Mouse (Mus musculus): Measurements from ENCODE around the gene Tekt4. TPM values are rescaled to one million over a fixed set of nuclear protein-coding genes. Genes with fewer than 3 reads are reported as not detected.

Tekt4 gene
- polyA plus RNA-seq, 1 experiment from 2014 or later: not detected

GRCm38 (mm10) chr17:25466257-25466656, 11.8 kb downstream of the Tekt4 start:
- Histone ChIP-seq H3K27ac (replicated peaks) (no peak overlapping the region), H3K4me1 (peaks cover 26% of the 10 kb centered on the region), H3K36me3 (replicated peaks) (no peaks in the 10 kb centered on the region), H3K4me3 (no peak overlapping the region), H3K9me3 (no peaks in the 10 kb centered on the region), H3K27me3 (replicated peaks; ENCODE audit: low read depth, poor library complexity, severe bottlenecking) (peaks cover 17% of the 10 kb centered on the region)
- no peak for DNase-seq (ENCODE audit: low spot score)
- WGBS: 84% methylated on average over 2 of the region's 2 CpGs

- H3K27me3 ChIP-seq (replicated peaks; ENCODE audit: low read depth, poor library complexity, severe bottlenecking): peaks cover 32% of the 10 kb centered on the region
- no peak overlapping the region for H3K27ac ChIP-seq (replicated peaks)
- 73% methylated on average over 6 of the region's 6 CpGs for WGBS
- no peaks in the 10 kb centered on the region for H3K36me3 ChIP-seq (replicated peaks)
- H3K9me3 ChIP-seq: no peaks in the 10 kb centered on the region
- H3K4me3 ChIP-seq: no peak overlapping the region
- peaks cover 24% of the 10 kb centered on the region for H3K4me1 ChIP-seq
- no peak for DNase-seq (ENCODE audit: low spot score)
Measured at GRCm38 (mm10) chr17:25467781-25468180, 13.4 kb downstream of the Tekt4 start.

- WGBS: 75% methylated on average over 6 of the region's 6 CpGs
- DNase-seq (ENCODE audit: low spot score): no peak
- no peaks in the 10 kb centered on the region for H3K9me3 ChIP-seq
- H3K36me3 ChIP-seq (replicated peaks): no peaks in the 10 kb centered on the region
- H3K4me3 ChIP-seq: no peak overlapping the region
- H3K27me3 ChIP-seq (replicated peaks; ENCODE audit: low read depth, poor library complexity, severe bottlenecking): peaks cover 37% of the 10 kb centered on the region
- peaks cover 19% of the 10 kb centered on the region for H3K4me1 ChIP-seq
- H3K27ac ChIP-seq (replicated peaks): no peak overlapping the region
Measured at GRCm38 (mm10) chr17:25468301-25468700, 13.9 kb downstream of the Tekt4 start.

- Histone ChIP-seq H3K27ac (replicated peaks) (no peak overlapping the region), H3K9me3 (no peaks in the 10 kb centered on the region), H3K27me3 (replicated peaks; ENCODE audit: low read depth, poor library complexity, severe bottlenecking) (peaks cover 52% of the 10 kb centered on the region), H3K4me1 (peaks cover 22% of the 10 kb centered on the region), H3K4me3 (no peak overlapping the region), H3K36me3 (replicated peaks) (no peaks in the 10 kb centered on the region)
- WGBS: 39% methylated on average over 8 of the region's 8 CpGs
- peak; percentile 75 for DNase-seq (ENCODE audit: low spot score)
Measured at GRCm38 (mm10) chr17:25469798-25470197, 15.4 kb downstream of the Tekt4 start.

GRCm38 (mm10) chr17:25471418-25471817, 17.0 kb downstream of the Tekt4 start:
- Histone ChIP-seq H3K4me3 (no peak overlapping the region), H3K27ac (replicated peaks) (no peak overlapping the region), H3K36me3 (replicated peaks) (no peaks in the 10 kb centered on the region), H3K4me1 (peaks cover 34% of the 10 kb centered on the region), H3K27me3 (replicated peaks; ENCODE audit: low read depth, poor library complexity, severe bottlenecking) (peaks cover 64% of the 10 kb centered on the region), H3K9me3 (no peaks in the 10 kb centered on the region)
- 61% methylated on average over 8 of the region's 8 CpGs for WGBS
- DNase-seq (ENCODE audit: low spot score): peak; percentile 17

- no peaks in the 10 kb centered on the region for H3K9me3 ChIP-seq
- peaks cover 34% of the 10 kb centered on the region for H3K4me1 ChIP-seq
- DNase-seq (ENCODE audit: low spot score): no peak
- WGBS: 57% methylated on average over 14 of the region's 14 CpGs
- H3K4me3 ChIP-seq: no peak overlapping the region
- no peaks in the 10 kb centered on the region for H3K36me3 ChIP-seq (replicated peaks)
- peaks cover 70% of the 10 kb centered on the region for H3K27me3 ChIP-seq (replicated peaks; ENCODE audit: low read depth, poor library complexity, severe bottlenecking)
- no peak overlapping the region for H3K27ac ChIP-seq (replicated peaks)
Measured at GRCm38 (mm10) chr17:25472044-25472443, 17.6 kb downstream of the Tekt4 start.

- Histone ChIP-seq H3K9me3 (no peaks in the 10 kb centered on the region), H3K4me1 (peaks cover 34% of the 10 kb centered on the region), H3K27me3 (replicated peaks; ENCODE audit: low read depth, poor library complexity, severe bottlenecking) (peaks cover 85% of the 10 kb centered on the region), H3K27ac (replicated peaks) (no peak overlapping the region), H3K36me3 (replicated peaks) (no peaks in the 10 kb centered on the region), H3K4me3 (peak overlapping the region; percentile 57)
- 2% methylated on average over 38 of the region's 38 CpGs for WGBS
- peak; percentile 84 for DNase-seq (ENCODE audit: low spot score)
Measured at GRCm38 (mm10) chr17:25474330-25475077, 20.1 kb downstream of the Tekt4 start.

- no peak overlapping the region for H3K4me3 ChIP-seq
- peaks cover 86% of the 10 kb centered on the region for H3K27me3 ChIP-seq (replicated peaks; ENCODE audit: low read depth, poor library complexity, severe bottlenecking)
- no peak overlapping the region for H3K27ac ChIP-seq (replicated peaks)
- 39% methylated on average over 19 of the region's 19 CpGs for WGBS
- no peaks in the 10 kb centered on the region for H3K36me3 ChIP-seq (replicated peaks)
- H3K9me3 ChIP-seq: no peaks in the 10 kb centered on the region
- peak; percentile 66 for DNase-seq (ENCODE audit: low spot score)
- H3K4me1 ChIP-seq: peaks cover 29% of the 10 kb centered on the region
Measured at GRCm38 (mm10) chr17:25475946-25476744, 21.7 kb downstream of the Tekt4 start.

GRCm38 (mm10) chr17:25480152-25480551, 25.7 kb downstream of the Tekt4 start:
- no peaks in the 10 kb centered on the region for H3K9me3 ChIP-seq
- WGBS: 55% methylated on average over 8 of the region's 8 CpGs
- H3K4me3 ChIP-seq: no peak overlapping the region
- DNase-seq (ENCODE audit: low spot score): no peak
- peaks cover 10% of the 10 kb centered on the region; the same call in 1 of the 2 replicates for H3K4me1 ChIP-seq
- H3K27me3 ChIP-seq (replicated peaks; ENCODE audit: low read depth, poor library complexity, severe bottlenecking): peaks cover 60% of the 10 kb centered on the region
- no peak overlapping the region for H3K27ac ChIP-seq (replicated peaks)
- H3K36me3 ChIP-seq (replicated peaks): no peaks in the 10 kb centered on the region

GRCm38 (mm10) chr17:25480820-25481219, 26.4 kb downstream of the Tekt4 start:
- H3K36me3 ChIP-seq (replicated peaks): no peaks in the 10 kb centered on the region
- no peaks in the 10 kb centered on the region for H3K9me3 ChIP-seq
- DNase-seq (ENCODE audit: low spot score): no peak
- peaks cover 5% of the 10 kb centered on the region; the same call in 1 of the 2 replicates for H3K4me1 ChIP-seq
- WGBS: 68% methylated on average over 4 of the region's 4 CpGs
- H3K27ac ChIP-seq (replicated peaks): no peak overlapping the region; the same call in 1 of the 2 replicates
- H3K27me3 ChIP-seq (replicated peaks; ENCODE audit: low read depth, poor library complexity, severe bottlenecking): peaks cover 53% of the 10 kb centered on the region
- no peak overlapping the region for H3K4me3 ChIP-seq

- H3K4me1 ChIP-seq: no peaks in the 10 kb centered on the region
- WGBS: 87% methylated on average over 6 of the region's 6 CpGs
- no peak overlapping the region for H3K4me3 ChIP-seq
- no peak overlapping the region for H3K27ac ChIP-seq (replicated peaks)
- H3K36me3 ChIP-seq (replicated peaks): no peaks in the 10 kb centered on the region
- no peak for DNase-seq (ENCODE audit: low spot score)
- H3K27me3 ChIP-seq (replicated peaks; ENCODE audit: low read depth, poor library complexity, severe bottlenecking): peaks cover 47% of the 10 kb centered on the region
- no peaks in the 10 kb centered on the region for H3K9me3 ChIP-seq
Measured at GRCm38 (mm10) chr17:25482092-25482491, 27.7 kb downstream of the Tekt4 start.

- DNase-seq (ENCODE audit: low spot score): peak; percentile 72
- no peaks in the 10 kb centered on the region for H3K9me3 ChIP-seq
- no peaks in the 10 kb centered on the region for H3K36me3 ChIP-seq (replicated peaks)
- H3K4me3 ChIP-seq: peak within 1 kb of the TSS; percentile 50
- no peak within 1 kb of the TSS; the same call in 1 of the 2 replicates for H3K27ac ChIP-seq (replicated peaks)
- H3K27me3 ChIP-seq (replicated peaks; ENCODE audit: low read depth, poor library complexity, severe bottlenecking): peaks cover 81% of the 10 kb centered on the region
- H3K4me1 ChIP-seq: peaks cover 16% of the 10 kb centered on the region
- WGBS: 2% methylated on average over 28 of the region's 28 CpGs
Measured at GRCm38 (mm10) chr17:25497013-25497412, 42.6 kb downstream of the Tekt4 start, which contains the start of gene Sstr5. TSS of gene Sstr5 (minus strand) at chr17:25497288.

All from embryonic facial prominence, embryonic 10.5 days (tissue).